In genomic region chr15:82212752-82213063, GRCm38 (mm10) we compare ENCODE assay signal across 8 mouse cellular contexts. TPM values are rescaled to one million over a fixed set of nuclear protein-coding genes. Genes with fewer than 3 reads are reported as not detected.
DNase-seq lines count a peak whose midpoint lies in the region; ATAC-seq and TF ChIP-seq lines count a peak whose summit lies in the region.

Shisa8 (minus strand) TSS chr15:82212815.

- H3K9me3 ChIP-seq in hindbrain, embryonic 16.5 days (ENCODE audit: control insufficient read depth, low read length) = no peaks in the 10 kb centered on the region
- H3K9me3 ChIP-seq in neural tube, embryonic 12.5 days = no peaks in the 10 kb centered on the region

- H3K27me3 ChIP-seq in liver, adult 2 months (ENCODE audit: control insufficient read depth, insufficient read depth, low read length) = peaks cover 35% of the 10 kb centered on the region
- peaks cover 53% of the 10 kb centered on the region for H3K27me3 ChIP-seq in hindbrain, embryonic 16.5 days (replicated peaks; ENCODE audit: control insufficient read depth, insufficient read depth, low read length)
- peaks cover 89% of the 10 kb centered on the region for H3K27me3 ChIP-seq in neural tube, embryonic 12.5 days (replicated peaks)

- no peaks in the 10 kb centered on the region; the same call in 1 of the 2 replicates for H3K4me1 ChIP-seq in liver, adult 2 months (ENCODE audit: control insufficient read depth, insufficient read depth, low read length)
- H3K4me1 ChIP-seq in hindbrain, embryonic 16.5 days (ENCODE audit: control insufficient read depth, insufficient read depth, low read depth, low read length) = peaks cover 24% of the 10 kb centered on the region
- peaks cover 34% of the 10 kb centered on the region for H3K4me1 ChIP-seq in neural tube, embryonic 12.5 days

- no peak for TF ChIP-seq CTCF in liver, adult 2 months (IDR thresholded peaks at IDR 0.05; ENCODE audit: low read depth, low read length)

- peak within 1 kb of the TSS; percentile 31; the same call in 1 of the 2 replicates for H3K4me3 ChIP-seq in liver, adult 2 months (ENCODE audit: insufficient read depth, low read depth, low read length)
- peak within 1 kb of the TSS; percentile 53 for H3K4me3 ChIP-seq in hindbrain, embryonic 16.5 days (ENCODE audit: low read length)
- peak within 1 kb of the TSS; percentile 40 for H3K4me3 ChIP-seq in neural tube, embryonic 12.5 days

- H3K4me2 ChIP-seq in hindbrain, embryonic 16.5 days (ENCODE audit: low read length) = peak within 1 kb of the TSS; percentile 74
- peak within 1 kb of the TSS; percentile 64 for H3K4me2 ChIP-seq in neural tube, embryonic 12.5 days (replicated peaks)

- DNase-seq in liver, adult 2 months (ENCODE audit: extremely low read depth, low read depth, low spot score) = no peak
- DNase-seq in liver = no peak
- peak; percentile 41 for DNase-seq in embryo, embryonic 11 days
- DNase-seq in layer of hippocampus, postnatal 36 days = no peak
- DNase-seq in left cerebral cortex, adult 8-10 months (ENCODE audit: low spot score in 2 of 2) = no peak
- DNase-seq in spleen, postnatal 10 days (ENCODE audit: low spot score in 2 of 2) = no peak

- no peak for ATAC-seq in hindbrain, embryonic 16.5 days
- no peak for ATAC-seq in neural tube, embryonic 12.5 days (ENCODE audit: low FRiP score, low read depth)

- peak within 1 kb of the TSS; percentile 17; the same call in 1 of the 2 replicates for H3K9ac ChIP-seq in liver, adult 2 months (ENCODE audit: low read depth, low read length)
- H3K9ac ChIP-seq in hindbrain, embryonic 16.5 days (ENCODE audit: low read depth, low read length) = peak within 1 kb of the TSS; percentile 62
- peak within 1 kb of the TSS; percentile 42 for H3K9ac ChIP-seq in neural tube, embryonic 12.5 days

- WGBS in liver, adult 2 months = 0% methylated on average over 11 of the region's 34 CpGs
- 1% methylated on average over 27 of the region's 34 CpGs for WGBS in hindbrain, embryonic 16.5 days
- WGBS in neural tube, embryonic 12.5 days = under 1% methylated on average over 23 of the region's 34 CpGs

- no peaks in the 10 kb centered on the region for H3K36me3 ChIP-seq in liver, adult 2 months (ENCODE audit: control insufficient read depth, insufficient read depth, low read length)
- H3K36me3 ChIP-seq in hindbrain, embryonic 16.5 days (ENCODE audit: control insufficient read depth, insufficient read depth, low read length) = no peaks in the 10 kb centered on the region
- H3K36me3 ChIP-seq in neural tube, embryonic 12.5 days = no peaks in the 10 kb centered on the region; the same call in 1 of the 2 replicates

- TF ChIP-seq POLR2A in liver, adult 2 months (IDR thresholded peaks at IDR 0.05; ENCODE audit: extremely low read depth, insufficient read depth, low read length) = no peak

- no peaks in the 10 kb centered on the region for H3K79me2 ChIP-seq in liver, adult 2 months (ENCODE audit: control insufficient read depth, insufficient read depth, low read length)

- no peak within 1 kb of the TSS for H3K27ac ChIP-seq in liver, adult 2 months (replicated peaks; ENCODE audit: insufficient read depth, low read depth, low read length)
- no peak within 1 kb of the TSS for H3K27ac ChIP-seq in hindbrain, embryonic 16.5 days (ENCODE audit: low read depth, low read length)
- no peak within 1 kb of the TSS for H3K27ac ChIP-seq in neural tube, embryonic 12.5 days

RNA-seq across cellular contexts. Expression of gene Shisa8, which starts in this region (rescaled TPM):
- 0.09 and 0.47 TPM in 2 replicates for total RNA-seq in liver, adult 2 months (2014; rRNA removed)
- polyA plus RNA-seq in liver, adult 2 months (2012; rRNA removed) = 0.07 and 0.77 TPM in 2 replicates
- 3.4 and 4.2 TPM in 2 replicates for polyA plus RNA-seq in hindbrain, embryonic 16.5 days (2015; fragmentation: Nextera tagmentation; extraction: Ambion mirVana)
- 0.29 and 0.46 TPM in 2 replicates for polyA plus RNA-seq in neural tube, embryonic 12.5 days (2016; fragmentation: Nextera tagmentation; extraction: Ambion mirVana)
- under 1 TPM; 0.72 to 0.76 TPM for total RNA-seq in layer of hippocampus, postnatal 36 days (2021)
- total RNA-seq in left cerebral cortex, adult 8-10 months (2022) = 1 to 10 TPM; 3.1 to 5.3 (median 5.0) TPM
